Mouse (Mus musculus): ENCODE measurements around the gene Art3.

DNA sequence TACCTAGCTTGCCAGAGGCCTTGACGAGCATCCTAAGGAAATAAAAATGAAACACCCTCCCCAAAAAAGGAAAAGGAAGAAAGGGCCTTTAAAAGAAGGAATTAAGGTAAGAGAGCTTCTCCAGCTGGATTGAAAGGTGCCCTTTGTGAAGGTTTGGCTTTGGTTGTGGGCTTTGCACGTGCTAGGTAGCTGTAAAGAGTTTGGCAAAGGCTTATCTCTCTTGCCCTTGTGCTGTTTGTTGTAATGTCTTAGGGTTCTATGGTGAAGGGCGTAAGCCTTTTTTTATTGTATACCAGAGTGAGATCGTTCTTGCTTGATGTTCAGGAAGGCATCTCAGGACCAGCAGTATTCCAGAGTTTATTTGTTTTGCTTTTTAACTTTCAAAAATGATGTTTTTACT is 9.0 kb downstream of the Art3 start:
- no peak for TF ChIP-seq MYOD1 (IDR thresholded peaks at IDR 0.05; ENCODE audit: control insufficient read depth, insufficient read length, low read depth)
- TF ChIP-seq CTCF (IDR thresholded peaks at IDR 0.05; ENCODE audit: control insufficient read depth, insufficient read depth, insufficient read length), result no peak

Data from C2C12 (cell line).